Mouse (Mus musculus) thymus, postnatal 4 days (tissue): Measurements from ENCODE around the gene Dact2.

Experiments used
- DNase-seq: peaks from one replicate; pipeline ENCODE4 v3.0.0; 2021

Gene Dact2

DNA sequence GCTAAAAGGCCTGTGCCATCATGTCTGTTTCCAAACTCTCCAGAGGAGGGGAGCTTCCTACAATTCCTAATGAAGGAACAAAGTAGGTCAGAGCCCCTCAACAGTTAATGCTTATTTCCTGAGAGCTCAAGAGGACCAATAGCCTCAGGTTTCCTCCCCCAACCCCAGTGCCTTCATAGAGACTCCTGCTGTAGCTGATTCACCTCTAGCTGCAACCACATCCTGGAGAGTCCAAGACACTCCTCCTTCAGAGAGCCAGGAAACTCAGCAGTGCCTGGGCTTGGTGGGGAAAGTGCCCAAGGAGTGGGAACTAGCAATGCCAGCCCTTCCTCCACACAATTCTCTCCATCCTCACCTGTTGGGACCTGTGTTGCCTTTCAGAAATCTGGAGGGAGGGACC is 31.4 kb downstream of the Dact2 start:
- DNase-seq: peak; percentile 60

DNA sequence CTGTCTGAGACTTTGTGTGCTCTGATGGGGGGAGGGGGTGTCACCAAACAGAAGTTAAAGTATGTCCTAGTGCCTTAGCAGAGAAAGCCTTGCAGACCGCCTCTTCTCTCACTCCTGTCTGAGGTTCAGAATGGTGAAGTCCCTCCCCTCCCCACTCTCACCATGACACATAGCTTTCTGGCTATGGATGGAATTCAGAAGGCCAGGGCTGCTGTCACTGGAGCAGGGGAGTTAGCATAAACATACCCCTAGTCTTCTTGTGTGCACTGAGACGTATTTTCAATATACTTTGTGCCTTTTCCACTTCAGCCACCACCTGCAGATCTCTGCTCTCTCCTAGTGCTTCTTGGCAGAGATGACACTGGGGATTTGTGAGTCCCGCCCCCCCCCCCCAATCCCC is 31.9 kb downstream of the Dact2 start:
- DNase-seq: peak; percentile 42

DNA sequence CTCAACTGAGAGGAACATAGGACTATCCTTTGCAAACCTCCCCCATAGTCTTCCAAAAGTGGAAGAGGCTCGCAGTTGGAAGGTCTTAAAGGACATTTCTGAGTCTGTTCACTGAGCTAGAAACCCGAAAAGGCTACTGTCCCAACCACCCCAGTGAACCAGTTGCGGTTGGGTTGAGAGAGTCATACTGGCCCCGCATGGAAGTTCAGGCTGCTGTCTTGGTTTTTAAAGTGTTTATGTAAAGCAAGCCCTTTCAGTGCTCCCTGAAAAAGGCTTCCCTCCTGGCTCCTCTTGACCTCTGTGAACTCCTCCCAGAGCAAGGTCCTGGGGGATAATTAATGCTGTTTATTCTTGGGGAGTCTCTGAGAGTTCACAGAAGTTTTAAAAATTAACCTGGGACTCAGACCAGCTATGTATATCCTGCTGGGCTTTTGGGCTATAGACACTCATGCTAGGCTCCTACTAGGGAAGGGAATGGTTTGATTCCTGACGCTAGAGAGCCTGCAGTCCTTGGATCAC is 33.1 kb downstream of the Dact2 start:
- DNase-seq: no peak

DNA sequence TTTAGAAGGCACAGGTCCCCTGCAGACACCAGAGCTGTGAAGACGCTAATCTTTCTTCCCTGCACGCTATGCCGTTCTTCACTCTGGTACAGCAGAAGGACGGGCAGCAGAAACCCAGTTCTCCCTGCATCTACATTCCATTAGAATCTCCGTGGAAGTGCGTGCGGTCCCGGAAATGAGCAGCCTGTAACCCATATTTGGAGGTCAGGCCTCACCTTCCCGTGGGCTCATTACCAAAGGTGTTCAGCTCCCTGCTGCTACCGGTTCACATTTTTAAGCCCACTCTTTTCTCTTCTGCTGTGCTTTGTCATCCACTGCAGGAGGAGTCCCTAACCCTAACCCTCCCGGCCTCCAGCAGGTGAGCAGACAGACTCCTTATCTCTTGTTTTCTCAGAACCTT is 34.7 kb downstream of the Dact2 start:
- no peak for DNase-seq

DNA sequence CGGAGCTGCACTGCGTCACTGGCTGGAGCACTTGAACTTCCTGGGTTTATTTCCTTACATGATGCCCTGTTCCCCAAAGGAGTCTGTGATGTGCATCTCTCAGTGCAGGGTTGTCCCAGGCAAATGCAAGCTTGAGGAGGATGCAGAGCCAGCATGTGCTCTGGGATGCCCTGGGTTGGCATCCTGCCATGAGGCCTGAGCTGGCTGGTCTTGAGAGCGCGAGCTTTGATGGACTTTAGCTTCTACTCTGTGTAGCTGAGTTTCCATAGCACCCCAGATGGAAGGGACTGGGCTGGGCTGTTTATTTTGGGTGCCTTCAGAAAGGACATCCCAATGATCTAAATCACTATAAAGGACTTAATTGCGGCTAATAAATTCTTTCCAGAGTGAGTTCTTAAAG is 36.5 kb downstream of the Dact2 start:
- DNase-seq: no peak

DNA sequence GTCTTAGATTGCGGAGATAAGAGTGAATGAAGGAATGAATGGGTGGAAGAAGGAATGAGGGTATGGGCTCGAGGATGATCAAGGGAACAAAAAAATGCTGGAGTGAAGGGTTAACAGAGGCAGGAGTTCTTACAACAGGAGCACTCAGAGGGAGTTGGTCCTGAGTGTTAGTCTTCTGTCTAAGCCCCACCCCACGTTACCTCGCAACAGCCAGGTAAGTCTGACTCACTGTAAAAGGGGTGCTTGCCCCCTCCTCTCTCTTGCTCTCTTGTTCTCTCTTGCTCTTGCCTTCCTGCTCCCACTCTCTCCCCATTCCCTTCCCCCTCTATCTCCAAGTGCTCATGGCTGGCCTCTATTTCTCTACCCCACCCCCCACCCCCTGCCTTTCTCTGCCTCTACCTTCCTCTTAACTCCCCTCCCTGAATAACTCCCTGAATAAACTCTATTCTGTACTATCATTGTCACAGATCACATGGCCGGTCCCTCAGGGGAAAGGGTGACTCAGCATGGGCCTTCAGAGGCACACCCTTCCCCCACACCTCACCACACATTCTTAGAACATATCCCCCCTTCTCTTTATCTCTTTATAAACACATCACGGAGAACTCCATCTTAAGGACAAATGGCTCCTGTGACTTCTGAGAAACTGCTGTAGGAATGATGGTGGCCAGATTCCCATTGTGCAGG is 37.2 kb downstream of the Dact2 start:
- DNase-seq: no peak

DNA sequence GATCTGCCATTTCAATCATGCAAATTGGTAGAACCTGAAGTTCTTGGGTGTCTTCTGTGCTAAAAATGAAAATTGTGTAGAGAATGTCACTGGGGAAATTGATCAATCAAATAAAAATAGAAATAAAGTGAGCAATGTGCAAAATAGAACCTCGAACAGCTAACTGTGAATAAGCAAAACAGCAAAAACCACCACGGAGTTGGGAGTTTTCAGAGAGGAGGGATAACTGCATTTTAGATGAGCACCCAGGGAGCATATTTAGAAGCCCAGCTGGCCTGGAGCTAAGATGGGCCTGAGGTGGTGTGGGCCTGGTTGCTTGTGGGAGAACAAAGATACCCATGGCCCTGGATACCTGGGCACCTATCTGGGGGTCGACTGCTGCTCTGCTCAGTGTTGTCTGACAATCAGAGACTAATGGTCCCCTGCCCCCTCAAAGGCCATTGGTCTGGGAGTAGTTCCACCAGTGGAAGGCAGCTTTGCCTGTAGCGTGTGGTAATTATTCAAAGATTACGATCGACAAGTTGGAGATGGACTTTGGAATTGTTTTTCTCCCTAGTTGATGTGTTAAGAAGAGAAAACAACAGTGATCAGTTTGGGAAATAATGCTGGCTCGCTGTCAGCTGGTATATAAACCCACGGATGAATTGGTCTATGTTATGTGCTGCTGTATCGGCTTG is 38.0 kb downstream of the Dact2 start:
- DNase-seq: no peak

DNA sequence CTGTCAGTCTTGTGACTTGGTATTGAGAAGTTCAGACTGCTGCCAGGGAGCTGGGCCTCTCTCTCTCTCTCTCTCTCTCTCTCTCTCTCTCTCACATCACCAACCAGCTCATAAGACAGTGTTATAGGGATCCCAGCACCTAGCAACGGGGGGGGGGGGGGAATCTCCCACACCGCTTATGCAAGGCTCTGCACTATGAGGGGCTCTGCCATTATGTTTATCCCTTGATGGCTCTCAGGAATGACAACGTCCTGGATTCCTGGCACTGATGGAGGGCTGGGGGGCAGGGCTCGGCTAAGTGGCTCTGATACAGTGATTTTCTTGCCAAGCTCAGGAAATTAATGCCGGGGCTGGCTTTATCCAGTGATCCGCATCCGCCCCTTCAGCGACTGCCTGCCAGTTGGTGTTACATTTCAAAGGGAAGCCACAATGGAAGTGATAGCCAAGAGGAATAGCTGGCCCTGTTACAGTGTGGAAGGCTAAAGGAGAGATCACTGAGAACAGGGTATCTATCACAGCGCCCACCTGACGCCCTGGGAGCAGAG is 38.7 kb downstream of the Dact2 start:
- DNase-seq: no peak

DNA sequence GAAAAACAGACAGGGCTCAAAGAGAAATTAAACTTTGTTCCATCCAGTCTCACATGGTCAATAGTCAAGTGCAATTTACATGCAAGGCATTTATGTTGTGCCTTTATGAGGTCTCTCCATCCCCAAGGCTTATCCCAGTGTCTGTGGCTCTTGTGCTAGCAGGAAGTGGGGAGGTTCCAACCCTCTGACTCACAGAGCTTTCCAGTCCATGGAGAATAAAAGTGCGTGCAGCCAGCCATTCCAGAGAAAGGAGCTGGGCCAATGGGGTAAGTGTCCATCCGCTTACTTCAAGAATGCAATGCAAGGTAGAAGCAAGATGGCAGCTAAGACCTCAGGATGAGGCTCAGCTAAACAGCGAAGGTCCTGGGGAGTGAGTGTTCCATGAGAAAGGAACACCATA is 43.3 kb downstream of the Dact2 start:
- DNase-seq: no peak

DNA sequence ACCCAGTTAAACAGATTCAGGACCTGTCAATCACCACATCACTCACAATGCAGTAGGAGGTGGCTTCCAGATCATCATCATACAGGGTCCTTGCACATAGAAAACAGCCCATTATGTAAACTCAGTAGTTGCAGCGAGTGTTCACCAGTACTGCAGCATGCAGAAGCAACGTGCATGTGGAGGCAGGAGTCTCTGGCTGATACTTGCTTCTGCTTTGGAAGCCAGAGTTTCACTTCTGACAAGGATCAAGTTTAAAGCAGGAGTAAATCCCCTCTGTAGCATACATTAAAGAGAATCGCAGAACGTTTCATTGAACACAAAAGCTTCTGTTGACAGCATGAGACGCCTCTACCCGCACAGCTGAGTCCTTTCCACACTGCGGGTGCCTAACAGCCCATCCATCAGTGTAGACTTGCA is 46.3 kb downstream of the Dact2 start:
- no peak for DNase-seq
